Mouse (Mus musculus) MEL (cell line): ENCODE measurements at regions not wholly inside any gene's neighbourhood (a gene's known extent, or its start where the extent isn't known, plus 50 kb on each side); places are given as distances from the start of the nearest gene placed in this dataset.

Source experiments
- DNase-seq: peaks from one replicate; pipeline ENCODE4 v3.0.0; 2011; ENCODE audit warnings: low read depth, low spot score
- H3K27ac ChIP-seq: 2 replicates; pipeline ENCODE4 v1.5.1; 2012; ENCODE audit warnings: low read depth, mild to moderate bottlenecking, control low read depth, low read length, moderate library complexity; ENCODE audit not compliant: control insufficient read depth
- H3K27me3 ChIP-seq, 2 experiments: fragments of 150-350 bp in 1 of 2; sonication (generic) in 1 of 2; 2 replicates each; pipeline ENCODE4 v1.6.1; 2012; ENCODE audit warnings: low read length in 2 of 2, mild to moderate bottlenecking in 2 of 2, improper control_type of control experiment in 1 of 2, moderate library complexity in 1 of 2; ENCODE audit not compliant: insufficient read depth in 2 of 2, control insufficient read depth in 1 of 2
- H3K36me3 ChIP-seq, 2 experiments: 2 replicates each; pipeline ENCODE4 v1.6.1; 2012 to 2014; ENCODE audit warnings: low read length in 2 of 2, improper control_type of control experiment in 1 of 2, inconsistent platforms in 1 of 2, mild to moderate bottlenecking in 1 of 2; ENCODE audit not compliant: insufficient read depth in 2 of 2, control insufficient read depth in 1 of 2
- H3K4me1 ChIP-seq, 2 experiments: fragments of 150-350 bp in 1 of 2; sonication (generic) in 1 of 2; 2 replicates each; pipeline ENCODE4 v1.6.1; 2012; ENCODE audit warnings: low read length in 2 of 2, improper control_type of control experiment in 1 of 2, mild to moderate bottlenecking in 1 of 2; ENCODE audit not compliant: insufficient read depth in 2 of 2, control insufficient read depth in 1 of 2
- H3K4me3 ChIP-seq, 2 experiments: fragments of 150-350 bp in 1 of 2; sonication (generic) in 1 of 2; 2 replicates each; pipeline ENCODE4 v1.5.1; 2012; ENCODE audit warnings: low read depth in 2 of 2, low read length in 2 of 2, mild to moderate bottlenecking in 2 of 2, moderate library complexity in 2 of 2, control low read depth in 1 of 2, improper control_type of control experiment in 1 of 2; ENCODE audit not compliant: control insufficient read depth in 1 of 2, insufficient read depth in 1 of 2
- H3K79me2 ChIP-seq: 2 replicates; pipeline ENCODE4 v1.6.1; 2012; ENCODE audit warnings: mild to moderate bottlenecking, low read length, moderate library complexity; ENCODE audit not compliant: control insufficient read depth, poor library complexity, insufficient read depth
- H3K9ac ChIP-seq: 2 replicates; pipeline ENCODE4 v1.6.1; 2012; ENCODE audit warnings: low read depth, mild to moderate bottlenecking, control low read depth, low read length, moderate library complexity; ENCODE audit not compliant: control insufficient read depth, poor library complexity, severe bottlenecking
- H3K9me3 ChIP-seq: fragments of 150-350 bp; sonication (generic); replicated peaks from 2 replicates; pipeline ENCODE4 v1.6.1; 2012; ENCODE audit warnings: mild to moderate bottlenecking, low read length, improper control_type of control experiment, moderate library complexity; ENCODE audit not compliant: insufficient read depth
- BHLHE40 ChIP-seq: IDR thresholded peaks from 2 replicates; pipeline ENCODE4 v1.6.1; 2012; ENCODE audit warnings: low read depth, mild to moderate bottlenecking, inconsistent platforms, low read length, improper control_type of control experiment, borderline replicate concordance
- CTCF ChIP-seq, 3 experiments: IDR thresholded peaks in 2 of 3; conservative IDR thresholded peaks in 1 of 3; 2 replicates each; pipeline ENCODE4 v1.5.1; 2011 to 2012; ENCODE audit warnings: low read length in 3 of 3, low read depth in 2 of 3, mild to moderate bottlenecking in 2 of 3, improper control_type of control experiment in 1 of 3, inconsistent platforms in 1 of 3, mixed read lengths in 1 of 3, moderate library complexity in 1 of 3; ENCODE audit not compliant: control insufficient read depth in 1 of 3, insufficient read depth in 1 of 3, poor library complexity in 1 of 3, severe bottlenecking in 1 of 3
- E2F4 ChIP-seq: IDR thresholded peaks from 2 replicates; pipeline ENCODE4 v1.6.1; 2011; ENCODE audit warnings: low read depth, low read length, improper control_type of control experiment, borderline replicate concordance
- ETS1 ChIP-seq: IDR thresholded peaks from 2 replicates; pipeline ENCODE4 v1.6.1; 2012; ENCODE audit warnings: low read depth, mild to moderate bottlenecking, inconsistent platforms, low read length, improper control_type of control experiment, moderate library complexity
- GABPA ChIP-seq: IDR thresholded peaks from 2 replicates; pipeline ENCODE4 v1.6.1; 2012; ENCODE audit warnings: low read depth, mild to moderate bottlenecking, inconsistent platforms, low read length, improper control_type of control experiment, moderate library complexity
- GATA1 ChIP-seq: IDR thresholded peaks from 2 replicates; pipeline ENCODE4 v1.6.1; 2011; ENCODE audit warnings: low read depth, low read length, improper control_type of control experiment
- KAT2A ChIP-seq: conservative IDR thresholded peaks from 2 replicates; pipeline ENCODE4 v1.6.1; 2012; ENCODE audit warnings: low read depth, low read length, improper control_type of control experiment, inconsistent platforms
- MAFK ChIP-seq: IDR thresholded peaks from 2 replicates; pipeline ENCODE4 v1.6.1; 2011; ENCODE audit warnings: low read depth, mild to moderate bottlenecking, low read length, improper control_type of control experiment, borderline replicate concordance
- MAZ ChIP-seq: IDR thresholded peaks from 2 replicates; pipeline ENCODE4 v1.6.1; 2012; ENCODE audit warnings: low read depth, mild to moderate bottlenecking, inconsistent platforms, low read length, improper control_type of control experiment
- MXI1 ChIP-seq: IDR thresholded peaks from 2 replicates; pipeline ENCODE4 v1.6.1; 2011; ENCODE audit warnings: mild to moderate bottlenecking, low read depth, low read length, improper control_type of control experiment
- MYB ChIP-seq: IDR thresholded peaks from 2 replicates; pipeline ENCODE4 v1.6.1; 2011; ENCODE audit warnings: mild to moderate bottlenecking, low read depth, low read length, improper control_type of control experiment
- MYC ChIP-seq: IDR thresholded peaks from 2 replicates; pipeline ENCODE4 v1.6.1; 2011; ENCODE audit warnings: low read depth, mild to moderate bottlenecking, low read length, improper control_type of control experiment, moderate library complexity
- NELFE ChIP-seq: IDR thresholded peaks from 2 replicates; pipeline ENCODE4 v1.6.1; 2011; ENCODE audit warnings: low read depth, low read length, improper control_type of control experiment
- NRF1 ChIP-seq: IDR thresholded peaks from 2 replicates; pipeline ENCODE4 v1.6.1; 2014; ENCODE audit warnings: low read depth, mild to moderate bottlenecking, inconsistent platforms, low read length, improper control_type of control experiment, moderate library complexity; ENCODE audit not compliant: poor library complexity, insufficient read depth, severe bottlenecking
- POLR2A ChIP-seq, 2 experiments: IDR thresholded peaks; 2 replicates each; pipeline ENCODE4 v1.6.1; 2011 to 2012; ENCODE audit warnings: low read length in 2 of 2, mild to moderate bottlenecking in 2 of 2, control low read depth in 1 of 2, improper control_type of control experiment in 1 of 2, low read depth in 1 of 2, moderate library complexity in 1 of 2; ENCODE audit not compliant: control insufficient read depth in 1 of 2, insufficient read depth in 1 of 2, poor library complexity in 1 of 2
- RAD21 ChIP-seq: IDR thresholded peaks from 2 replicates; pipeline ENCODE4 v1.6.1; 2011; ENCODE audit warnings: mild to moderate bottlenecking, low read depth, low read length, improper control_type of control experiment
- SIN3A ChIP-seq: IDR thresholded peaks from 2 replicates; pipeline ENCODE4 v1.6.1; 2012; ENCODE audit warnings: low read length, improper control_type of control experiment, inconsistent platforms
- TAL1 ChIP-seq: IDR thresholded peaks from 2 replicates; pipeline ENCODE4 v1.6.1; 2012; ENCODE audit warnings: mild to moderate bottlenecking, inconsistent platforms, low read length, moderate library complexity, mixed read lengths
- USF1 ChIP-seq: IDR thresholded peaks from 2 replicates; pipeline ENCODE4 v1.6.1; 2014; ENCODE audit warnings: low read depth, mild to moderate bottlenecking, inconsistent platforms, low read length, improper control_type of control experiment, moderate library complexity
- ZC3H11A ChIP-seq: IDR thresholded peaks from 2 replicates; pipeline ENCODE4 v1.6.1; 2012; ENCODE audit warnings: low read depth, mild to moderate bottlenecking, inconsistent platforms, low read length, improper control_type of control experiment
- ZKSCAN1 ChIP-seq: IDR thresholded peaks from 2 replicates; pipeline ENCODE4 v1.6.1; 2012; ENCODE audit warnings: low read depth, mild to moderate bottlenecking, inconsistent platforms, low read length, improper control_type of control experiment, moderate library complexity
- ZMIZ1 ChIP-seq: IDR thresholded peaks from 2 replicates; pipeline ENCODE4 v1.6.1; 2012; ENCODE audit warnings: low read depth, mild to moderate bottlenecking, inconsistent platforms, low read length, improper control_type of control experiment, moderate library complexity

GRCm38 (mm10) chr10:118599610-118600009, 158.8 kb downstream of the Ifng start:
- DNase-seq = no peak
- H3K4me1 ChIP-seq = no peaks in the 10 kb centered on the region
- H3K27ac ChIP-seq = no peak overlapping the region
- H3K9me3 ChIP-seq = no peaks in the 10 kb centered on the region
- H3K4me3 ChIP-seq = no peak overlapping the region
- TF ChIP-seq POLR2A (IDR thresholded peaks at IDR 0.05; ENCODE audit: control insufficient read depth in 1 of 2, insufficient read depth in 1 of 2, low read depth in 1 of 2, low read length in 2 of 2, poor library complexity in 1 of 2) (no peak), ETS1 (no peak), MAFK (no peak), TAL1 (no peak), MYC (no peak)
- TF ChIP-seq, all 39 proteins: peak for 0
- no peak overlapping the region for H3K9ac ChIP-seq
- H3K79me2 ChIP-seq = no peaks in the 10 kb centered on the region
- no peaks in the 10 kb centered on the region for H3K27me3 ChIP-seq
- H3K36me3 ChIP-seq = no peaks in the 10 kb centered on the region

GRCm38 (mm10) chr10:118602922-118603321, 162.1 kb downstream of the Ifng start:
- no peak overlapping the region for H3K4me3 ChIP-seq
- no peak overlapping the region for H3K27ac ChIP-seq
- H3K4me1 ChIP-seq = no peaks in the 10 kb centered on the region
- H3K9me3 ChIP-seq = no peaks in the 10 kb centered on the region
- H3K79me2 ChIP-seq = no peaks in the 10 kb centered on the region
- H3K27me3 ChIP-seq = no peaks in the 10 kb centered on the region
- no peaks in the 10 kb centered on the region for H3K36me3 ChIP-seq
- H3K9ac ChIP-seq = no peak overlapping the region
- no peak for TF ChIP-seq RAD21
- no peak for TF ChIP-seq MAZ
- no peak for TF ChIP-seq MYB
- no peak for TF ChIP-seq KAT2A
- no peak for TF ChIP-seq ZC3H11A
- no peak for TF ChIP-seq E2F4
- TF ChIP-seq USF1 = no peak
- no peak for TF ChIP-seq GATA1
- TF ChIP-seq CTCF (IDR thresholded peaks at IDR 0.05 in 2 of 3, conservative IDR thresholded peaks at IDR 0.05 in 1 of 3; ENCODE audit: control insufficient read depth in 1 of 3, insufficient read depth in 1 of 3, low read depth in 2 of 3, low read length in 3 of 3, poor library complexity in 1 of 3, severe bottlenecking in 1 of 3) = no peak
- no peak for TF ChIP-seq NRF1
- no peak for TF ChIP-seq ZMIZ1
- DNase-seq = no peak

- no peaks in the 10 kb centered on the region for H3K27me3 ChIP-seq
- H3K4me1 ChIP-seq = no peaks in the 10 kb centered on the region
- no peaks in the 10 kb centered on the region for H3K79me2 ChIP-seq
- H3K27ac ChIP-seq = no peak overlapping the region
- H3K9me3 ChIP-seq = no peaks in the 10 kb centered on the region
- DNase-seq = no peak
- no peak overlapping the region for H3K4me3 ChIP-seq
- H3K36me3 ChIP-seq = no peaks in the 10 kb centered on the region
- TF ChIP-seq MXI1 (no peak), GABPA (no peak), E2F4 (no peak), ZMIZ1 (no peak), ZKSCAN1 (no peak), MYC (no peak), NELFE (no peak), SIN3A (no peak), BHLHE40 (no peak)
- no peak overlapping the region for H3K9ac ChIP-seq
Measured at GRCm38 (mm10) chr10:118603857-118604414, 163.1 kb downstream of the Ifng start.
